Mouse (Mus musculus) lung, postnatal 10 days (tissue): ENCODE measurements around the gene Idi2.

ENCODE experiments used
- DNase-seq: peaks from one replicate; pipeline ENCODE4 v3.0.0; 2021

Gene Idi2

DNA sequence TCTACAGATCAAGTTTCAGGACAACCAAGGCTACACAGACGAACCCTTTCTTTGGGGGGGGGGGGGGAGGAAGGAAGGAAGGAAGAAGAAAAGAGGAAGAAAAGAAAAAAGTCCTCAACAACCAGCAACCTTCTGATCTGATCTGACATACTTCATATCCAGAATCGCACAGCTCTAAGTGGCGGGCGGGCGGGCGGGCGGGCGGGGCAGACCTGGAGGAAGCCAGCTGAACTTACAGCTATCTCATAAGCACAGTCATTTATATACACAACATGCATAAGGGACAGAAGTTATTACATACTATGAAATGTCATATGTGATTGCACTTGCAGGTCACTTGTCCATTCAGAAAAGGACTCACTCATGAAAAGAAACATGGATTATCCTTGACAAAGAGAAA is 46.8 kb downstream of the Idi2 start:
- DNase-seq, result no peak

DNA sequence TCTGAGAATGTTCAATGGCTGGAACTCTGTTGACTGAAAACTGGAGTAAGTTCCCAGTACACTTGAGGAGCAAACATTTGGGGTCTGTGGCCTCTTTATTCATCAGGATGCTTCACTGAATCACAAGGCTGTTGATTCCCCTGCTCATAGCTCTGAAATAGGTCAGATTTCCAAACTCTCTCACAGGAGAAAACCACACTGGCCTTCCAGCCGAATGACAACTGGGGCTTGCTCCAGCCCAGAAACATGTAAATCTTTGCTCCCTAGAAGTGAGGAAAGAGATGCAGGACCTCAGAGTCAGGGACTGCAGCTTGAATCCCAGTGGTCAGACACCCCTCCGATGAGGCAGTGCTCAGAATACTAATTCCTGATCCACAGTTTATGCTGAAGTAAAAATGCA is 50.6 kb downstream of the Idi2 start:
- no peak for DNase-seq
